Mouse (Mus musculus): ENCODE results near the gene Dock7.

Dock7 gene

DNA sequence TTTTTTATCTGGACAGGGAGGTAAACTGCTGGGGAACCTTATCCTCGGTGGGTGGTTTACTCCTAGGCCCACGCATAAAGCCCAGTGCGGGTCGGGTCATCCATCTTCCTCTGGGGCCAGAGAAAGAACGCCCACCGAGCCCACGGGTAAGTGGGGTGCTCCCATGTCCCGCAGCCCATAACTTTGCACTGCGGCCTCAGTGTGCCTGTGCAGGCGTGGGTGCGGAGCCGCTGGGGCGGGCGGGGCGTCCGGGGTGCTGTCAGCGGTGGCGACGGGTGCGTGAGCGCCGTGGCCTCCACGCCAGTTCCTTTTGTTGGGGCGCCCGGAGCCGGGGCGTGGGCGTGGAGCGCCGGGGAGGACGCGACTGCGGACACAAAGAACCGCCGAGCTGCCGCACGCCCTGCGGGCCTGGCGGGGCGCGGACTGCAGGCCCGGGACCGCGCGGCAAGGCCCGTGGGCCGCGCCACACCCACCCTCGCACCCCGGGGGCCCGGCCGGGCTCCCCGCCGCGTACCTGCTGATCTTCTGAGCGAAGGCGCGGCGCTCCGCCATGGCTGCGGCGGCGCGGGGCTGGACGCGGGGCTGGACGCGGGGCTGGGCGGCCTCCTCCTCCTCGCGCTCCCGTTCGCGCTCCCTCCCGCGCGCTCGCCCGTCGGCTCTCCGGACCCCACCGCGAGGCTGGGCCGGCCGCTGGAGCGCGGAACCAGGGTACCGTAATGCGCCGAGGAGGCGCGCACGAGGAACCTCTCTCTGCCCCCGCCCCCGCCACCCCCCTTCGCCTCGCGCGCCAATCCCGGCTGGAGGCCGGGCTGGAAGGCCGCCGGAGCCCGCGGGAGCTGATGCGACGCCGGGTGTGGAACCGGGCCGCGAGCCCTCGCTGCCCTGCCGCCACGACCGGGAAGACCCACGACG is at the start of gene Dock7:
TSS of gene Dock7 (minus strand) at position 705 of the 912 bp plus-strand sequence.
- DNase-seq (ENCODE audit: low read depth, low spot score) = no peak

DNA sequence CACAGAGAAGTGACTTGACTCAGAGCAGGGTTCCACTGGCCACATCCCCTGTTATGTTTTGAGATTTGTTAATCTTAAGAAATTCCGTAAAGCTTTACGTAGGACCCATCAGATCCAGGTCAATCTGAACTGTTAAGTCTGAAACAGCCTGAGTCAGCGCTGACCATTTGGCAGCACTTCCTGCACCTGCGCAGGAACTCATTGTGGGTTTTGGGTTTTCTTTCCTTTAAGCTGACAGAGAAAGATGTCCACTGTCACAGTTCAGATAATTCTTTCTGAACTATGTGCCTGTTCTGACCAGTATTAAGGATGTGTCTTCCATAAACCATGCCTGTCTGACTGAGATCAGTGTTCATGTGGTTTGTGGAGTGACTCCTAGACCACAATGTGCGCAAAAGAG is 48.2 kb upstream of the Dock7 start:
- DNase-seq (ENCODE audit: low read depth, low spot score) = no peak

DNA sequence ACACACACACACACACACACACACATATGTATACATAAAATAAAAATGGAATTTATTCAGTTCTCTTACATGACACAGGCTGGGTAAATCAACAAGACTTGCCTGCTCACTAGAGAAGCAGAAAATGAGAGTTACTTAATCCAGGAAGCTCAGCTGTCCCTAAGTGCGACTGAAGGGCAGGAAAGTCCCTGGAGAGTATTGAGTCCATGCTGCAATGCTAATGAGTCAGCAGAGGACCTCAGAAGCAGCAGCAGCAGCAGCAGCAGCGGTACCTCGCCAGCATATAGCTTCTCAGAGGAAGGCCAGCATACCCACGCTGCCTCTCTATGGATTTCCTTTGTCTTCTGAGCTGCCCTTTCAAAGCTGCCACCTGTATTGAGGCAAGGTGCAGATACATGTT is 42.8 kb upstream of the Dock7 start:
- DNase-seq (ENCODE audit: low read depth, low spot score) = peak; percentile 27

DNA sequence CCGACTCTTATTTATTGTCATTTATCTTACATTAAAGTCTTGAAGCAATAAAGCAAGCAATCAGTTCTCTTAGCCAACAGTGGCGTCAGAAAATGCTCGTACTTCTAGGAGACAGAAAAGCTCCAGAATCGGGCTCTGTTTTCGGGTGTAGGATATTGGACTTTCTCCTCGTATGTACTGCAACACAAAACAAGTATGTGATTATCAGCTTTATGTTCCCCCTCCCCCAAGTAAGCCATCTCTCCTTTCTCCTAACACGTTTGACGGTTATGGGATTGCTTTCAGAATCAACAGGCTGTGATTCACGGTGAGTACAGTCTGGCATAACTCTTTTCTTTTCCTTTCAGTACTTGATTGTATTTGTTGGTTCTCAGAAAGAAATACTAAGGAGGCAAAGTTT is 42.3 kb upstream of the Dock7 start:
- no peak for DNase-seq (ENCODE audit: low read depth, low spot score)

DNA sequence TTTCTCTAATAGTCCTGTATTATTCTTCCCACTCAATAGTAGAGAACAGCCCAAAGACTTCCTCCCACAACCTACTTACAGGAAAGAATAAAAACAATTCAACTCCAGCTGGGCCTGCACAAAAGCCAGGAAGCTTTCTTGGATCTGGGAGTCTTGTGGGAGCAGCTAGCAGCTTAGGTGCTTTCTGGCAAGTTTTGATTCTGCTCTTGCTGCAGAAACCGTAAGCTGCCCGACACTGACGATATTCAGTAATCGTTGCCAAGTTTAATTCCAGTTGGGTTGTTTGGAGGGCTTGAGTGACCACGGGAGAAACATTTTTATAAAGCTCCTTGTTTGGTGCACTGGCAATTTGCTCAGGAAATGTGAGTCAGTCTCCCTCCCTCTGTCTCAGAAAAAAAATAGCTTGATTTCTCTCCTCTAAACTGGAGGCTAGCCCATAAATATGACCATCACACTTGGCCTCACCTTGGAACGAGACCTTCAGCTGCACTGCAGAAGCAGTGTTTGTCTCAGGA is 40.8 kb upstream of the Dock7 start:
- no peak for DNase-seq (ENCODE audit: low read depth, low spot score)

DNA sequence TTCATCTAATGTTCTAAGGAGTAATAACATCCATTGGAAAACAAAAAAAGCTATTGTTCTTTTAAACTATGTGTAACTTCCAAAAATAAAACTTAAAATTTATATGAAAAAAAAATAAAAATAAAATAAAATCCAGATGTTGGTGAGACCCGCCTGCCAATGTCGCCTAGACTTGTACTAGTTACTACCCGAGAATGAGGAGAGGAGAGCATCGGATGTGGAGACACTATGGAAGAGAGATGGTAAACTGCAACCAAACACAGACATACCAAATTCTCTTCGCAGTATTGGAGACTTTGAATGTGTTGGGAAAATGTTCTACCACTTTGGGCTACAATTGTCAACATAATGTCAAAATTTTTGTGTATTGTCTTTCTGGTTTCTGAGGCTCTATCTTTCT is 40.2 kb upstream of the Dock7 start:
- no peak for DNase-seq (ENCODE audit: low read depth, low spot score)

DNA sequence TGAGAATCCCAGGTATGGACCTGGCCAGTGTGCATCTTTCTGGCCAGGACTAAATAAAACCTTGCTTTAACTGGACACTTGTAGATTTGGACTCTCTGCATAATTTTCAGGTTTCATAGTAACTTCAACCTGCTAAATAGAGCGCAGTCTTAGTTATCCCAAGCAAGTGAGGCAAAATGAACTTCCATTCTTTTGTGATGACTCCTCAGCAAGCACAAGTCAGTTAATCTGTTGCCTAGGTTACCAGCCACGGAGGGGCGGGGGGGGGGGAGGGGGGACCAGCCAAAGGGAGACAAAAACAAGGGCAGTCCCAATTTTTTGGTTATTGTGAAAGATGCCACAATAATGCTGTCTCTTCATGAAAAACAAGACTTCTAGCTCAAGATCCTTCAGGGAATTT is 39.7 kb upstream of the Dock7 start:
- DNase-seq (ENCODE audit: low read depth, low spot score) = no peak

DNA sequence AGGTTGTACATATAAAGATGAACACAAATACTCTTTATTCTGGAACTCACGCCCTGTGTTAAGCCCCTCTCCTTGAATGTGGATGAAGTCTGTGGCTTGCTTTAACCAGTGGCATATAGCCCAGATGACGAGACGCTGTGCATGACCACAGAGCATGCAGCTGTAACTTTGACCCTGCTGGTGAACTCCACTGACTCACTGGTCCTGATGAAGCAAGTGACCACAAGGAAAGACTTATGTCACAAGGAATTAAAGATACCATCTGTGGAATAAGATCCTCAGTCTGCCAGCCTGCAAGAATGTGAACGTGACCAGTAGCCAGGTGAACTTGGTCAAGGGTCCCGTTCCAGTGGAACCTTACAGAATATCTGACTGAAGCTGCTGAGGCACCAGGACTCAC is 37.8 kb upstream of the Dock7 start:
- DNase-seq (ENCODE audit: low read depth, low spot score) = no peak

DNA sequence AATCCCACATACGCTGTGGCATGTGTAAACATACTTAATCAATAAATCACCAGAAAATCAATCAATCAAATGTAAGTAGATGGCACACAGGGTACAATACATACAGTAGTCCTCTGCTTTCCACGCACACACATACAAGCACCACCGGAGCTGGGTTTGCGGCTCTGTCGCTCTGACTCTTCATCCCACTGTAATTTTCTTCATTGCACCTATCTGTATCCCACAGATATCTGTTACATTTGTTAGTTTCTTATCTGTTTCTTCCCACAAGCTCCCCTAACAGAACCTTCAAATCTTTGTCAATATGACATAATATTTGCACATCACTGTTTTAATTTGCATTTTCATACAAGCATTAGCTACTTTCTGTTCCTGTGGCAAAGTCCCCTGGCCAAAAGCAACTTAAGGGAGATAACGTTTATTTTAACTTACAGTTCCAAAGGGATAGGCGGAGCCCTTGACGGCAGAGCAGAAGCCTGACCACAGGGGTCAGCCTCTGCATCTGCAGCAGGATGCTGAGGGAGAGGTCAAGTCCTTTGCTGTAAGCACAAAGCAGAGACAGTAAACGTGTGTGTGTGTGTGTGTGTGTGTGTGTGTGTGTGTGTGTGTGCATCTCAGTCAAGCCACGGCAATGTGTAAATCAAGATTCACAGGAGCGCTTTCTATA is 36.1 kb upstream of the Dock7 start:
- no peak for DNase-seq (ENCODE audit: low read depth, low spot score)

DNA sequence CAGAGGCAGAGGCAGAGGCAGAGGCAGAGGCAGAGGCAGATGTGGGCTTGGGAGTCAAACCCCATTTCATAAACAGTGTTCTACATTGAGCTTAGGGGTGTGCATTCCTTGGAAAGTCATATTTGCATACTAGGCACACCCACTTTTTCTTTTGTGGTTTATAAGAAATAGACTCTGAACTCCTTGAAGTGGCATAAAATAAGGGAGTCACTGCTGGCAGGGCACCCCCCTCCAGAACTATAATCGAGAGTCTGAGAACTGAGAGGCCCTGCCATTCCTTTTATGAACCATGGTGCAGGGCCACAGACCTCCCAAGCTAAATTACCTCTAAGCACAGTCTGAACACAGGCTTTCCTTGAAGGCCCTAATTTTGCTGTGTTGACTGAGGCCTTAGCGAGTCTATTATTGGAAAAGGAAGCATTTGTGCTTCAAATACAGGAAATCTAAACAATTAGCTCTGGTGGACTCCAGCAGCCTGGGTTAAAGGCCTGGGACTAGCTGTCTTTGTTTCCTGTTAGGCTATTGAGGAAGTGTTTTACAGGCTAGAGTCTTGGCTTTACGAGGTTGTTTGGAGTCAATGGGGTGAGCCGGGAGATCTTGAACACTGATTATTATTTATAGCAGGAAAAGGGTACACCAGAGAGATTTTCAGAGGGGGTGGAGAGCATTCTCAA is 31.3 kb upstream of the Dock7 start:
- DNase-seq (ENCODE audit: low read depth, low spot score) = no peak

DNA sequence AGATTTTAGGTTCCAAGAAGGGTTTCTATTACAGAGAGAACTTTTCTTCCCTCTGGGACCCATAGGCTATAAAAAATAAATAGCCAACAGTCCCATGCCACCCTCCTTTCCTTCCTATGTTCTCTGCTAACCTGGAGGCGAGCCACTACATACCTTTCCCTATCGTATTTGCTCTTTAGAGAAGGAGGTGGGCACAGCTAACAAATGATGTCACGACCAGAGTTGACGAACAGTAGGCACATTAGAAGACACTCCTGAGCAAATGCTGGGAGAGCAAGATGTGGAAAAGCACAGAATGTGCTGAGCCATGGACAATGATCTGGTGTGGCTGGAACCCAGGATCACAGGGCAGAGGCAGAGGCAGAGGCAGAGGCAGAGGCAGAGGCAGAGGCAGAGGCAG is 30.7 kb upstream of the Dock7 start:
- DNase-seq (ENCODE audit: low read depth, low spot score) = no peak

DNA sequence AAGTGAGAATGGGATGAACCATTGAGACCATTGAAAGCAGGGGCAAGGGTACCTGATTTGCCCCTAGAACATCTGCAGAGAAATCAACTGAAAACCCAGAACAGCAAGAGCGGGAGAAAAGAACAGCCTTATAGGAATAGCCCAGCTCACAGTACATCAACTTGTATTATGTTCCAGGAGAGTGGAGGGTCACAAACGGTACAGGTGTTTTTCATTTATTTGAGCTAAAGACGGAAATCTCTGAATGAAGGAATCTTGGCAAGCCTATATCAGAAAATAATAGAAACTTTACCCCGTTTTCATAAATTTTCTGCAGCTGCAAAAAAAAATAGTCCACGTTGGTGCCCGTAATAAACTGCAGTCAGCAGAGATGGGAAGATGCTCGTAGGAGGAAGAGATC is 22.6 kb upstream of the Dock7 start:
- DNase-seq (ENCODE audit: low read depth, low spot score) = no peak

DNA sequence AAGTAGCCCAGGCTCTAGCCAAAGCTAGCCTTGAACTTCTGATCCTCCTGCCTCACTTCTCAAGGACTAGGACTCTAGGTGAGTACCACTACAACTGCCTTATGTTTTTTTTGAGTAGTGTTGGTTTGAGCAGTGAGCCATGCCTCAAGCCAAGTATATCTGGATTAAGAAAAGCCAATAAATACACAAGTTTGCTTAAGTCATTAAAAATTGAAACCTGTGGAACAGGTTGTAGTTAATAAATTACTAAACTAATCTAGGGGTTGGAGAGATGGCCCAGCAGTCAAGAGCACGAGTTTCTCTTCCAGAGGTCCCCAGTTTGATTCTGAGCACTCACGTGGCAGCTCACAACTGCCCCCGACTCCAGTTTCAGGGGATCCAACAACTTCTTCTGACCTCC is 20.9 kb upstream of the Dock7 start:
- no peak for DNase-seq (ENCODE audit: low read depth, low spot score)

DNA sequence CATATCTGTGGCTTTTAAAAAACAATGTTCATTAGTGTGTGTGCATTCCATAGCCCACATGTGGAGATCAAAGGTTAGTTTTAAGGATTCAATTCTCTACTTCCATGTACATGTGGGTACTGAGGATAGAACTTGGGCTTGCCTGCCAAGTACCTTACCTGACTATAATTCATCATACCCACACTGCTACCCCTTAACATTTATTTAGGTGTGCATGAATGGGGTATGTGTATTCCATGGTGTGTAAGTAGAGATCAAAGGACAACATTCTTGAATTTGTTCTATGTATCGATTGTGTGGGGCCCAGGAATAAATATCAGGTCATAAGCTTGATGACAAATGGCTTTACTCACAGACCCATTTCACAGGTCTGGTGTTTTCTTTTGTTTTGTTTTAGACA is 20.5 kb upstream of the Dock7 start:
- DNase-seq (ENCODE audit: low read depth, low spot score) = no peak

DNA sequence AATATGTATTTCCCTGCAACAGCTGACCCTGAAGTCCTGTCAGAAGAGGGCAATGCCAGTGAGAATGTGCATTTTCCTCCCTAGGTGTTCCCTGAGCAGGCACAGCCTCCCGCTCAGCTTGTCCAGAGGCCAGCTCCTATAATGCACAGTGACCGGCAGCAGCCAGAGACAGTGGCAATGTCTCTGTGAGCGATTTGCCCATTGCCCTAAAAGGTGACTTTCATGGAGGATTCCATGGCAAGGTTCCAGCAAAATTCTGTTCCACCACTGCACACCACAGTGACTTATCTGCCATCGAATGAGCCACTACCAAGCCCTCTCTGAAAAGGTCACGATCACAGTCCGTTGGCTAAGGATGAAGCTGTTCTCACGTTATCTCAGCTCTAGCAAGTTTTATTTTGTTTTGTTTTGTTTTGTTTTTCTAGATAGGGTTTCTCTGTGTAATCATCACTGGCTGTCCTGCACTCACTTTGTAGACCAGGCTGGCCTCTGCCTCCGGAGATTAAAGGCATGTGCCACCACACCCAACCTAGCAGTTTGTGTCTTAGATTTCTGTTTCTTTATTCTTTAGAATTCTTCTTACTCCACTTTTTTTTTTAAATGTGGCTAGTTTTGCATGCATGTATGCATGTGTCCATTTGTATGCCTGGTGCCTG is 17.4 kb upstream of the Dock7 start:
- no peak for DNase-seq (ENCODE audit: low read depth, low spot score)

DNA sequence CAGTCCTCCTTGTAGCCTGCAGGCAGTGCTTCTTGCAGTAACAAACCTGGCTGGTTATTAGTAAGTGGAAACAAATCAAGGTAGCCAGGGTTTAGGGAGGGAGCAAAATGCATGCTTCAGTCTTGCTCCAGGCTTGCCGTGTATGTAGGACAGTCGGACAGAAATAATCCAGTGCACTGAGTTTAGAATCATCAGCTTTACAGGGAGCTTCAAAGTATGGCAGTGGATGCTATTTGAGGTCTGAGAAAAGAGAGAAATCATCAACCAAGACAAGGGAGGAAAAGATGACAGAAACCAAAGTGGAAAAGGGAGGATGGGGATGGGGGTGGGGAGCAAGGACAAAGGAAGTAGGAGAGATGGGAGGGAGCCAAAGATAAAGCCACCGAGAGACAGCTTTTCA is 13.8 kb upstream of the Dock7 start:
- no peak for DNase-seq (ENCODE audit: low read depth, low spot score)

DNA sequence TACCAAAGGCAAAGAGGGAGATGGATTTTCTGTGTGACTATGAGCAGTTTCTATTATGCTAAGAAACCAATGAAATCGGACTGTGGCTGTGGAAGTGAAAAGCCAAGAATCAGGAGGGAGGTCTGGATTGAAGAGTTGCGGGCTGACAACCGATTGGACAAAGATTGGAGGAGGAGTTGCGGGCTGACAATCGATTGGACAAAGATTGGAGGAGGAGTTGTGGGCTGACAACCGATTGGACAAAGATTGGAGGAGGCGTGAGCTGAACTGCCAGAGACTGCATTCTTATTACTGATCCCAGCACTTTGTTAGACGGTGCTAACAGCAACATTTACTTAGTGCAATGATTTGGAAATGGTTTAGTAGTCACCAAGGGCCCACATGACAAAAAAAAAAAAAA is 12.6 kb upstream of the Dock7 start:
- no peak for DNase-seq (ENCODE audit: low read depth, low spot score)

DNA sequence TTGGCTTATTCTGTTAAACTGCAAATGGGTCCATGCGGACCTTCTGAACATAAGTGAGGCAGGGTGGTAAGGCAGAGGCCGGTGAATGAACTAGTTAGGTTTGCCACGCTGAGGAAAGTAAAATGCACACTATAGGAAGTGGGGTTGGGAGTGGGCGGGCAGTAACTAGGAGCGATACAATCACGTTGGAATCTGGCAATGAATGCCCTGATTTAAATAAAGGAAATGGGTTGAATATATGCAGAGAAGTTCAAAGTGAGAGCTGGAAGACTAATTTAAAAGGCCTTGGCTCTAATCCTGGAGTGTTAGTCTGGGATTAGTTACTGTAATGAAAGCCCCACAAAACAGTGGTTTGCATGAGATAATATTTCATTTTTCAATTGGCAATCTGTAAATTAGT is 12.0 kb upstream of the Dock7 start:
- no peak for DNase-seq (ENCODE audit: low read depth, low spot score)

DNA sequence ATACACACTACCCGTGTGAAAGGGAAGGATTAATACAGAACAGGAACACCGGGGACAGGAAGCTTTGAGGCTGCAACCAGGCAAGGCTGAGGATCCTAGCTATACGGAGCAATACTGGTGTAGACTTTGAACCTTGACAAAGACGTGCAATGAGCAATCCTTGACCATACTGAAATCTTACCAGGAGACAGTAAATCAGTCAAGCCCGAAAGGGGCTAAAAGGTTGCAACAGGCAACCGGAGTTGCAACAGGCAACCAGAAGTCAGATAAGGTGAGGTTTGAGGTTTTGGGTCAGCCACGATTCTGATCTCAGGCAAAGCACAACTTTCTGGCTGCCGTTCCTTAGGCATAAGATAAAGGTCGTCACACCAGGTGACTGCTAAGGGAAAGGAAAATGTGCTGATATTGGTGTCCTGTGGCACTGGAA is 10.5 kb upstream of the Dock7 start:
- DNase-seq (ENCODE audit: low read depth, low spot score) = no peak

DNA sequence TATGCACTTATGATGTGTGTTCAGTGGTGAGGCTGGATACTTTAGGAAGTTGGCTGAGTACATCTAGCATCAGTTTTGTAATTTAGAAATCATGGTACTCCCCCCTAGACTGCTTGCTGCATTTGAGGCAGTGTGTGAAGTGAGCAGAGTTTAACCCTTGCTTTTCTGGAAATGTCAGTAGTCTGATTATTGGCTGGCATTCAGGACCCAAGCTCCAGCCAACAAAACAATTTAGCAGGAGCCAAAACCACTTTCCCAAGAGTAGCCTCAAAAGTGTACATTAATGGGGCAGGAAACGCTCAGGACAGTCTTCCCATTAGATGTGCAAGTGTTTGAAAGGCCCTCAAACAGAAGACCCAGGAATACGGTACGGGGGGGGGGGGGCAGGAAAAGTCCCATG is 2.8 kb upstream of the Dock7 start:
- DNase-seq (ENCODE audit: low read depth, low spot score) = no peak

DNA sequence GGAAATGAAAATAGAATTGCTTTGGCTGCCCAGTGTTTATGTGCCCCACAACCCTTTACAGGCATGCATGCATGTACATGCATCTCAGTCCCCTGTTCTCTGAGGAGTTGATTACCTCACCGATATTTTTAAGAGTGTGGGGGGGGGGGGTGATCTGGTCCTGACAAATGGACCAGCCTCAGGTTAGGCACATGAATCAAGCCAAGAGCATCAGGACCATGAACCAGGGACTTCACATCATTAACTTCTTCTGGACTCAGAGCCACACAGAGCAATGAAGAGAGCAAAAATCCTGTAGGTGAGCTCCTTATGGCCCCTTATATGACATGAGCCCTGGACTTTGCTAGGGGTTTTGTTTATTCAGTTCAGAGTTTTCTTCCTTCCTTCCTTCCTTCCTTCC is 2.1 kb upstream of the Dock7 start:
- no peak for DNase-seq (ENCODE audit: low read depth, low spot score)

DNA sequence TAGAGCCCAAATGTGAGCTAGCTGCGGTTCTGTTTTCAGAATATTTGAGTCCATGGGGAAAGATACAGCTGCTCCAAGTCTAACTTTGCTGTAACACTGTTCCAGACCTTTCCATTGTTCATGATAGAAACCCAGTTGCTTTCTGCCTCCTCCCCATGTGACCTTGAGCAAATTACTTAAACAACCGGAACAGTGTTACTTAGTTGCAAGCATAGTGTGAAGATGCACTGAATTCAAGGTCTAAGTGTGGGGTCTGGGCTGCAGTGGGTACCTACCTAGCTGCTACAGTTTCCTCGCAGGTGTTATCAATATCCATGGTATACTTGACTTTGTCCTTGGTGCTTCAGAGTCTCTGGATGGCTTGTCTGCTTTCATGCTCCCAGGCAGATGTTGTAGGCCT is 1.3 kb upstream of the Dock7 start:
- no peak for DNase-seq (ENCODE audit: low read depth, low spot score)
